Mouse (Mus musculus) cerebellum, adult 2 months (tissue): ENCODE results near the gene Pogk. TPM values are rescaled to one million over a fixed set of nuclear protein-coding genes. Genes with fewer than 3 reads are reported as not detected.

Experiments used
- DNase-seq, 2 experiments: peaks; one replicate each; pipeline ENCODE4 v3.0.0; 2021
- H3K27ac ChIP-seq: fragments of 200-500 bp; 2 replicates; pipeline ENCODE4 v1.5.1; 2012; ENCODE audit warnings: low read length, control low read depth, inconsistent platforms; ENCODE audit not compliant: insufficient read depth
- H3K27me3 ChIP-seq: fragments of 200-500 bp; 2 replicates; pipeline ENCODE4 v1.6.1; 2012; ENCODE audit warnings: inconsistent platforms, mild to moderate bottlenecking, low read length, moderate library complexity; ENCODE audit not compliant: control insufficient read depth, insufficient read depth
- H3K4me1 ChIP-seq: fragments of 200-500 bp; 2 replicates; pipeline ENCODE4 v1.6.1; 2011; ENCODE audit warnings: low read length; ENCODE audit not compliant: control insufficient read depth, insufficient read depth
- H3K4me3 ChIP-seq: fragments of 200-500 bp; replicated peaks from 2 replicates; pipeline ENCODE3; 2011; ENCODE audit warnings: mild to moderate bottlenecking, low read depth, low read length, control low read depth; ENCODE audit not compliant: insufficient read depth
- CTCF ChIP-seq: fragments of 200-500 bp; IDR thresholded peaks from 2 replicates; pipeline ENCODE4 v1.5.1; 2011; ENCODE audit warnings: low read depth, mild to moderate bottlenecking, control low read depth, low read length, moderate library complexity, borderline replicate concordance; ENCODE audit not compliant: insufficient read depth
- POLR2A ChIP-seq: fragments of 200-500 bp; IDR thresholded peaks from 2 replicates; pipeline ENCODE4 v1.6.1; 2011; ENCODE audit warnings: low read length, control low read depth, borderline replicate concordance; ENCODE audit not compliant: insufficient read depth
- WGBS: fragments of 180-500 bp; shearing (Covaris S2); methylation state at CpG from one replicate; pipeline ENCODE4 v1.1.7; 2018; 5-methylcytosine and 5-hydroxymethylcytosine counted together
- polyA plus RNA-seq: library from polyadenylated mRNA; depleted of rRNA; stranded (reverse); fragments of >200 nt; gene quantifications from 2 replicates; pipeline ENCODE4 v1.2.3, GENCODE M21; 2012

Pogk gene
- polyA plus RNA-seq, 1 experiment = 42.0 TPM

- Histone ChIP-seq H3K27ac (no peak overlapping the region), H3K4me1 (no peaks in the 10 kb centered on the region), H3K27me3 (no peaks in the 10 kb centered on the region), H3K4me3 (no peak overlapping the region)
- DNase-seq = no peak
- WGBS = 90% methylated on average over 16 of the region's 16 CpGs
- TF ChIP-seq CTCF (no peak), POLR2A (no peak)
These were observed 20.1 kb downstream of the Pogk start for GRCm38 (mm10) chr1:166389406-166390125.

GRCm38 (mm10) chr1:166388511-166388910 is 21.2 kb downstream of the Pogk start:
- TF ChIP-seq POLR2A (no peak), CTCF (no peak)
- H3K27ac ChIP-seq = no peak overlapping the region
- 79% methylated on average over 11 of the region's 11 CpGs for WGBS

GRCm38 (mm10) chr1:166385431-166385830 is 24.2 kb downstream of the Pogk start:
- Histone ChIP-seq H3K27me3 (no peaks in the 10 kb centered on the region), H3K27ac (no peak overlapping the region; the same call in 1 of the 2 replicates), H3K4me3 (no peak overlapping the region), H3K4me1 (peaks cover 6% of the 10 kb centered on the region)
- WGBS = 59% methylated on average over 5 of the region's 5 CpGs
- no peak for TF ChIP-seq CTCF
- peak in 1 of 2 experiments; percentile 6 for DNase-seq

More at GRCm38 (mm10) chr1:166388511-166388910, 21.2 kb downstream of the Pogk start:
- Histone ChIP-seq H3K27me3 (no peaks in the 10 kb centered on the region), H3K4me3 (no peak overlapping the region), H3K4me1 (no peaks in the 10 kb centered on the region; the same call in 1 of the 2 replicates)
- DNase-seq = no peak

GRCm38 (mm10) chr1:166384614-166385013 is 25.0 kb downstream of the Pogk start:
- Histone ChIP-seq H3K4me1 (peaks cover 7% of the 10 kb centered on the region), H3K27ac (no peak overlapping the region), H3K27me3 (no peaks in the 10 kb centered on the region), H3K4me3 (no peak overlapping the region)
- 92% methylated on average over 10 of the region's 10 CpGs for WGBS
- TF ChIP-seq CTCF (no peak), POLR2A (no peak)
- DNase-seq = peak in 1 of 2 experiments; percentile 8

GRCm38 (mm10) chr1:166382626-166383025 is 27.0 kb downstream of the Pogk start:
- no peak overlapping the region for H3K4me3 ChIP-seq
- no peak overlapping the region for H3K27ac ChIP-seq
- DNase-seq = peak in 1 of 2 experiments; percentile 6
- H3K4me1 ChIP-seq = peaks cover 7% of the 10 kb centered on the region
- TF ChIP-seq CTCF (no peak), POLR2A (no peak)
- 81% methylated on average over 4 of the region's 4 CpGs for WGBS
- no peaks in the 10 kb centered on the region for H3K27me3 ChIP-seq

GRCm38 (mm10) chr1:166381821-166382220 is 27.8 kb downstream of the Pogk start:
- Histone ChIP-seq H3K27me3 (no peaks in the 10 kb centered on the region), H3K27ac (no peak overlapping the region), H3K4me3 (no peak overlapping the region), H3K4me1 (peaks cover 7% of the 10 kb centered on the region)
- no peak for DNase-seq
- WGBS = 40% methylated on average over 5 of the region's 5 CpGs
- TF ChIP-seq CTCF = no peak
- TF ChIP-seq POLR2A = no peak

GRCm38 (mm10) chr1:166381336-166381735 is 28.3 kb downstream of the Pogk start:
- WGBS = 75% methylated on average over 10 of the region's 10 CpGs
- no peak for DNase-seq
- TF ChIP-seq POLR2A (no peak), CTCF (no peak)
- Histone ChIP-seq H3K4me1 (peaks cover 7% of the 10 kb centered on the region), H3K27me3 (no peaks in the 10 kb centered on the region), H3K4me3 (no peak overlapping the region), H3K27ac (no peak overlapping the region)

- WGBS = 1% methylated on average over 40 of the region's 41 CpGs
- peak; percentile 67 to 76 for DNase-seq
- TF ChIP-seq CTCF (no peak), POLR2A (peak; percentile 32; the same call in 1 of the 2 replicates)
- H3K4me1 ChIP-seq = peaks cover 7% of the 10 kb centered on the region
- peak overlapping the region; percentile 88 for H3K4me3 ChIP-seq
- peak overlapping the region; percentile 69 for H3K27ac ChIP-seq
- no peaks in the 10 kb centered on the region for H3K27me3 ChIP-seq
These were observed 29.9 kb downstream of the Pogk start for GRCm38 (mm10) chr1:166379630-166380231.
